Mouse (Mus musculus): ENCODE results near the gene Dlg2.
A peak's percentile ranks its signal among the peaks of the same experiment; 100 is the strongest.

- TF ChIP-seq EP300 (IDR thresholded peaks at IDR 0.05; ENCODE audit: insufficient read depth, low read depth, low read length) (peak; percentile 40; the same call in 1 of the 2 replicates), CTCF (IDR thresholded peaks at IDR 0.05; ENCODE audit: low read depth, low read length) (no peak)
These were observed 63.3 kb downstream of the Dlg2 start for GRCm38 (mm10) chr7:90539481-90540402.

Measured in ES-Bruce4 (cell line).